Mouse (Mus musculus) adrenal gland, adult (tissue): ENCODE results near the gene Plpp1.

Experiments
- DNase-seq, 2 experiments: peaks; one replicate each; pipeline ENCODE4 v3.0.0; 2022 to 2023; ENCODE audit warnings: low spot score in 1 of 2; ENCODE audit not compliant: inconsistent age in 2 of 2

Plpp1 gene

DNA sequence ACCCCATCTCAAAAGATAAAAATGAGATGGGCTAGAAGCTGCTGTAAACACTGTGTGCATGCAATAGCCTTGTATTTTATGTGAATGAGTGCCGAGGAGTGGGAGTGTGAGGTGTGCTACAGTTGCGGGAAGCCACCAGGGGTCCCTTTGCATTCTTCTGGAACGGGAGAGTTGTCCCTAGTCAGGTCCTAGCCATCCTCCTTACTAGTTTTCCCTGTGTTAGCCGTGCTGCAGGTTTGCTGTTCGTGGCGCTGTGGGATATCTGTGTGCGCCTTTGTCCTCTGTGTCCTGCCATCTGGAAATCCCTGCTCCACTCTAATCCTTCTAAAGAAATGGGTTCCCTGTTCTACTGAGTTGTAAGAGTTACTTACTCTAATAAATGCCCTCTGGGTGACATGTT, 57.3 kb downstream of the Plpp1 start:
- DNase-seq, result no peak

DNA sequence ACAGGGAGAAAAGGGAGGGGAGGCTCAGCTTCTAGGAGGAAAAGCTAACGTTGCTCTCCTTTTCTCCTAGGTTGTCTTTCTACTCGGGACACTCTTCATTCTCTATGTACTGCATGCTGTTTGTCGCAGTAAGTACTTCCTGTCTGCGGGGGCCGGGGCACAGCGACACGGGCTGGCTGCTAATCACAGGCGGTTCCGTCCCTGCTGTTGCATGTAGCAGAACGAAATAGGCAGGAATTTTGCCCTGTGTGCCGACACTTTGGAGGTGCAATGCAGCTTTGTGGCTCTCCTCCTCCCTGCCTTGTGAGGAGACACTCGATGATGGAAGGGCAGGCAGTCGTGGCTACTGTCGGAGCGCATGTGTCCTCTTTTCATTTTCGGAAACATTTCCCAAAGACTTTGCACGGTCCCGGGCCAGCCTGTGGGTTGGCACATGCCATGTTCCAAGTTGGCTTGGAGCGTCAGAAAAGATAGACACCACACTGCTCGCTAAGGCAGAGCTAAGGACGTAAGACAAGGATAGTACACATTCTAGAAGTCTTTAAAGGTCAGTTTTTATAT, 59.1 kb downstream of the Plpp1 start:
- DNase-seq, result no peak

DNA sequence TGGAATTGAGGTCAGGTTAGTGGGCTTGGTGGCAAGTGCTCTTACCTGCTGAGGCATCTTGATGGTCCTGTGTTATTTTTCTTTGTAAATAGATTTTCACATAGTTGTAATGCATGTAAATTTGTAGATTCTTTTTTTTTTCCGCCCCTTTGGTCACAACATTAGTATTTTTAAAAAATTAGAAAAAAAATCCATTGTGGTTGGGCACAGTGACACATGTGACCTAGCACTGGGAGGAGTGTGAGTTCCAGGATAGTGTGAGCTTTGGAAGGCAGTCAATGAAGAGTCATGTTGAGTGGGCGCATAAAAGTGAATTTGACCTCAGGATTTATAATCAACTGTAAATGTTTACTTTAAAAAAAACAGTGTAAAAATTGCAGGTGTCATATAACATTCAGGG, 59.8 kb downstream of the Plpp1 start:
- DNase-seq, result no peak

DNA sequence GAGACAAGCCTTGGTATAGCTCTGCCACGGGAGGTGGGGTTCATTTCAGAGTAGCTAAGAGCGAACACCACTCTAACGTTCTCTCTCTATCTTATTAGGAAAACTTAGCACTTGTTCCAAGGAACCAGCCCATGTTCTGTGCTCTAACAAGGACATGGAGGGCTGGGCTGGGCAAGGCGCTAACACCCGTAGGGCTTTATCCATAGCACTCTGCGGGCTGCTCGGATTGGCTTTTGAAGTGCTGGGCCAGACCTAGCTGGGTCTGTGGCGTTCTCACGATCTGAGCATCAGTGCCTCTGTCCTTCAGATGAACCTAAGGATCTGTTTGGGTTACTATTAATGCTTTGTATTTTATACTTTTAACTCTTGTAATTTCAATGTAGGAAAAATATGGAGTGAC, 60.3 kb downstream of the Plpp1 start:
- no peak for DNase-seq

DNA sequence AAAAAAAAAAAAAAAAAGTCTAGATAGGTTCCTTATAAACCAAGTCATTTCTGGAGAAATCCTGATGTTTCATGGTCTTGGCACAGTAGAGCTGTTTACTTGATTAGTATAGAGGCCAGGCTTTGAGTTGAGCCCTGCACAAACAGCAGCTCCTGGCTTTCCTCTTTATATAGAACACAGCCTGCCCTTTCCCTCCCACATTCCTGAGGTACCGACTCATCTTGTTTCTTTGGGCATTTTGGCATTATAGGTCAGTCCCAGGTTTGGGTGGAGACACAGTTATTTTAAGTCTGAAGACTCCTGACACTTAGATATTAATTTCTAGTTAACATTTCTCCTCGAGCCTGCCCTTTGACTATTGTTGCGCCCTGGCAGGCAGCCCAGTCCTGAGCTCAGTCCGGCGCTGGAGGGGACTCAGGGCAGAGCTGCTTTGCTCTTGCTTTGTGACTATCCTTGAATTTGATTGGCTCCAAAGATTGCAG, 61.3 kb downstream of the Plpp1 start:
- DNase-seq, result peak; percentile 86 to 93

DNA sequence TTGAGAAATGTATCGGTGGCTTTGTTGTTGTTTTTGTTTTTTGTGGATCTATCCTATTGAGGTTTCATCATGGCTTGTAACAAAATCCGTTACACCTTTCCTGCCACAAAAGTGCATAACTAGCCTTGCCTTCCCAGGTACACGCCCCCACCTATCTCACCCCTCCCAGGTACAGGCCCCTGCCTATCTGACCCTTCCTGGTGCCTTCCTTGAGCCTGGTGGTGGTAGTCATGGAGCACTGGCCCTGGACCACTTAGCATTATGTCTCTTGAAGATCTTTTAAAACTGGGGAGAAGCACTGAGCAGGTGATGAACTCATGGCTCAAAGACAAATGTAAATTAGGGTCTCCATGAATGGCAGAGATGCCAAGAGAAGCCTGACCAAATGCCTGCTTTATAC, 61.8 kb downstream of the Plpp1 start:
- no peak for DNase-seq

DNA sequence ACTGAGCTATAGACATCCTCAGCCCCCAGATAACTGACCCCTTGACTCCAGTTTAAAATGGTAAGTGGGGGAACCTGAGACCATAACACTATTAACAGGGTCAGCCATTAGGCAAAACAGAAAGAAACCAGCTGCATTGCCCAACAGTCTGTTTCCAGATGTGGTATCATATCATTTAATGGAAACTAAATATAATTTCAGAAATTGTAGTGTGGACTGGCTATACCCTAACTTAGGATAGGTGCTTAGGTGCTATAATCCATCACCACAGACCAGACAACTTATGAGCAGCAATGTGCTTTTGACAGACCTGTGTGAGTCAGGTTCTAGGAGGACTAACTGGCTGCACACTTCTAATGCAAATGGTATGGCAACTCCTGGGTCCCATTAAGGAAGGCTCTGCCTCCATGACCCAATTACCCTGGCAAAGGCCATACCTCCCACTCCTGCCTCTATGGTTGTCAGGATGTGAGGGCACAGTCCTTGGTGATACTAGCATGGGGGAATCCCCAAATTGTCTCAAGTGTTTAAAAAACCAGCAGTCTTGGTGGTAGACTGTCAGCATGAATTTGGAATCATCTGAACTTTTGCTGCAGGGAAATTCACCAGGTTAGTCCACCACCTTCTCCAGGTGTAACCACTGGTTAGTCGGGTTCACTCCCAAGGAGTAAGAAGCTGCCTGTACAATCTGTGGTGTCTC, 62.5 kb downstream of the Plpp1 start:
- DNase-seq, result peak in 1 of 2 experiments; percentile 56

DNA sequence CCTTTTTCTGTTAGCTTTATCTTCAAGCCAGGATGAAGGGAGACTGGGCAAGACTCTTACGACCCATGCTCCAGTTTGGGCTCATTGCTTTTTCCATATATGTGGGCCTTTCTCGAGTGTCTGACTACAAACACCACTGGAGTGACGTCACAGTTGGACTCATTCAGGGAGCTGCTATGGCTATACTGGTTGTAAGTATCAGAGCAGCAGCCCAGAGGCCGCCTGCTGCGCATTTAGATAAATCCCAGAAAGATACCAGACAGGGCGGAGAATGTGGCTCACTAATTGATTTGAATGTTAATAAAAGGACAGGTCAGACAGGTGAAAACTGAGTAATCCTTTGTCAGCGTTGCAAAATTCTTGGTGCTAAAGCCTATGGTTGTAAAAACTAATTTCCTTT, 66.2 kb downstream of the Plpp1 start:
- no peak for DNase-seq

DNA sequence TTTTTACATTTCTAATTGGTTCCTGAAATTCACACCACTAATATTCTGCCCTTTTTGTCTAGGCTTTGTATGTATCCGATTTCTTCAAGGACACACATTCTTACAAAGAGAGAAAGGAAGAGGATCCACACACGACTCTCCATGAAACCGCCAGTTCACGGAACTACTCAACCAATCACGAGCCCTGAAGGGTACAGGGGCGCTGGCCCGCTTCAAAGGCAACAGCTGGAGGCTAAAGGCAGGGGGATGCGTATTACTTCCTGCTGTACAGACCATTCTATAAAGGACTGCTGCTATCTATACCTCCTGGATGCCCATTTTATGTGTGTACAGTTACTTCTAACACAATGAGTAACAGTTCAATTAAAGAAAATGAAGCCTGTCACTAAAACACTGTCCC, 66.8 kb downstream of the Plpp1 start:
- no peak for DNase-seq

DNA sequence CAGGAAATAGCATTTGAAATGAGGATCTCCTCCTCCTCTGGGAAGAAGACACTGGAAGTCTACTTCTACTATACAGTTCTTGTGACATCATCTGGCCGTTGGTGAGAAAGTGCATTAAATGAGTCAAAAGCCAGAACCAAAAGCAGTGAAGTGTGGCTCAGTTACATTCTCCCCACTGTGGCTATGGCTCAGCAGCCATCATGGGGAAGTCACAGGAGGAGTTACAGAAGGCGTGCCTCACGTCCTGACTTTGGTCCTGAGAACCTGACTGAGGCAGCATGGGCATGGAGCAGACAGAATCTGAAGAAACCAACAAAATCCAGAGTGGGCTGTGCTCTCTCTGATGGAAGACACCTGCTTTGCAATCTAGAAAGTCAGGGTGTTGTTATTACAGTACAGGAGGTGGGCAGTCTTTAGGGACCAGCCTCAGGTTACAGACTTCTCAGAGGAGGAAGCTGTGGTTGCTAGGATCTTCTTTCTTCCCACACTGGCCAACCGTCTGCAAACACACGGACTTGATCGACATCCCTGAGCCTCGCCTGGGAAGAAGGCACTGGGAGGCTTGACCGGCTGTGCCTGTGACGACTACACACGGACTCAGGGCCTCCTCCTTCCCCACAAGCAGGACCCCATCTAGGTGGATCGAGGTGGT, 69.6 kb downstream of the Plpp1 start:
- no peak for DNase-seq

DNA sequence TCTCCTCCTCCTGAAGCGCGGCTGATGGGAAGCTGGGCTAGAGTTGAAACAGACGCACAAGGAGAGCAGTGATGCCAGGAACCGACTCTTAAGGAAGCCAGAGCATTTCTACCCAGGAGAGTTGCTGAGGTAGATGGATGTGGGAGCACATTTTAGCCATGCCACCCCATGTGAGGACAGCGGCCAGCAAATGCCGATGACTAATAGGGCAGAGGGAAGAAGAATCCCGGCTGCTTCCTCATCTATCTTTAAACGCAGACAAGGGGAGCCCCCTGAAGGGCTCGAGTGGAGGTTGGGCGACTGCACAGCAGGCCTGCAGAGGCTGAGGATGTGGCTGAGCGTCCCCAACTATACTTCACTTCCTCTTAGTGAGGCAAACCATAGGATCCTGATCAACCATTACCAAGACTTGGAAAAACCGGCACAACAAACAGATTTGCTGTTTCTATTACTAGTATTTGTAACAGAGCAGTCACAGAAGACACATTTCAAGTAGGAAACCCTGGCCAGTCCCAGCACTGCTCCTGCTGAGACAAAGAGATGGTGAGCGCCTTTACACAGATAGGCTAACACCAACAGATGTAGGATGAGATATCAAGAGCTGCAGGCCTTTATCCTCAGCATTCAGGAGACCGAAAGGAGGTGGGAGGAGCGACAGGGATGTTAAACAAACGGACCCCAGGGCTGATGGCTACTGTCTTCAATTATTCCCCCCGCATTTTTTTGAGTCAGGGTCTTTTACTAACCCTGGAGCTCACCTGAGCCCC, 71.1 kb downstream of the Plpp1 start:
- DNase-seq, result peak; percentile 53 to 77

DNA sequence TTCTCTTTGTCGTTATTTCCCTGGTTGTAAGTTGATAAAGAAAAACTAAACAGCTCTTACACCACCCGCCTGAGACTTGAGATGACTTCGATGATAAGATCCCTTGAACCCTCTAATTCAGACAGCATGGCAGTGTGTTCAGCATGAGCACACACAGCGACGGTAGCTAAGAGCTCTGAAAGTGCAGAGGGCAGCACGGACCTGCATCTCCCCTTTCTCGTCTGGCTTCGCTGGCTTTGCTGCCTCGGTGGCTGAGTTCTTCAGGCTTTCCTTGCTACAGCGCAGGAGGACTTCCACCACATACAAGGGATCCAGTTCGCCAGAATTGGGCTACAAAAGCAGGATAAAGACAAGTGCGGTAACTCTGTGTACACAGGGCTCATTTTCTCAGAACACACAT, 86.6 kb downstream of the Plpp1 start:
- no peak for DNase-seq

DNA sequence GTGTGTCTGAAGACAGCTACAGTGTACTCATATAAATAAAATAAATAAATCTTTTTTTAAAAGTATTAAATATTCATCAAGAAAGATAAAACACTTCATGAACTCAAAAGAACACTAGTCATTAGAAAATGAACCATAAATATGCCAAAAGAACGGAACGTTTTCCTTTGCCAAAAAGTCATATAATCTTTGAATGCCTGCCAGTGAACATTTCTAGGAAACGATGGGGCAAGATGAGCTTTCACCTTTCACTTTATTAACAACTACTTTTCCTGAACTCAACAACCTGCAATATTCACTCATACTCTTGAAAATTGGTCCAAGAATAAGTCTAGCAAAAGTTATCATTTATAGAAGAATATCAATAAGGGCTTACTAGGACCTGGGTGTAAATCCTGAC, 101.6 kb downstream of the Plpp1 start:
- DNase-seq, result peak in 1 of 2 experiments; percentile 72

DNA sequence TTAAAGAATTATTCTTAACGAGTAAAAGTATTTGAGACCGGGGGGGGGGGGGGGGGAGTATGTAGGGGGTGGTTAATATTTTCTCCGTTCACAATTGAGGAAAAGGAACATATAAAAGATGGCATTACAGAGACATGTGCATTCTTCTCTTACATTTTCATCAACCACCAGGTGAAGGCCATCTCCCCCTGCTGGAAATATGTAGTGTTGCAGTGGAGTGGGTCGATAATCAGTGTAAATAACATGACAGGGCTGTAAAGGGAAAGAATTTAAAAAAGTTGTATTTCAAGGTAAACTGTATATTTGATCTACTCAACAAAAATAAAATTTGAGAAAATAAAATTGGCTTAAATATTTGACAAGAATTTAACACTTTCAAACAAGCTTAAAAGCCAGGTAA, 109.1 kb downstream of the Plpp1 start:
- DNase-seq, result peak; percentile 29 to 80

DNA sequence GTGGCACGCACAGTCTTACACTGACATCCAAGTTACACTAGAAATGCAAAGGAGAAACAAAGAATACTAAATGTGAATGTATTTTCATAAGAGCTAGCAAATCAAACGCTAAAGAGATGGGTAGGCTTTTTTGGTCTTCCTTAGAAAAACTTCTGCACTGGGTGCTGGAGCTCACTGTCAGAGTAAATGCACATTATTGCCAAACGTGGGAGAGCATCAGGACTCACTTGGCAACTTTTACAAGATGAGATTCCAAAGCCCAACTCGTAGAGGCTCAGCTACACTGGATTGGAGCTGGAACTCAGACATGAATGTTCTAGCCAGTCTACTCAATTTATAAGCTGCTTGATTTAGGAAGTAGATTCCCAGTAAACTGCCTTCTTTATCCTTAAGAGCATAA, 109.8 kb downstream of the Plpp1 start:
- DNase-seq, result no peak
